Mouse (Mus musculus) embryo, embryonic 11.5 days (tissue): ENCODE data around the gene Hrh2.

Experiments
- DNase-seq: peaks from one replicate; pipeline ENCODE4 v3.0.0-alpha.2; 2012; ENCODE audit warnings: low read depth, low spot score

Hrh2 gene

DNA sequence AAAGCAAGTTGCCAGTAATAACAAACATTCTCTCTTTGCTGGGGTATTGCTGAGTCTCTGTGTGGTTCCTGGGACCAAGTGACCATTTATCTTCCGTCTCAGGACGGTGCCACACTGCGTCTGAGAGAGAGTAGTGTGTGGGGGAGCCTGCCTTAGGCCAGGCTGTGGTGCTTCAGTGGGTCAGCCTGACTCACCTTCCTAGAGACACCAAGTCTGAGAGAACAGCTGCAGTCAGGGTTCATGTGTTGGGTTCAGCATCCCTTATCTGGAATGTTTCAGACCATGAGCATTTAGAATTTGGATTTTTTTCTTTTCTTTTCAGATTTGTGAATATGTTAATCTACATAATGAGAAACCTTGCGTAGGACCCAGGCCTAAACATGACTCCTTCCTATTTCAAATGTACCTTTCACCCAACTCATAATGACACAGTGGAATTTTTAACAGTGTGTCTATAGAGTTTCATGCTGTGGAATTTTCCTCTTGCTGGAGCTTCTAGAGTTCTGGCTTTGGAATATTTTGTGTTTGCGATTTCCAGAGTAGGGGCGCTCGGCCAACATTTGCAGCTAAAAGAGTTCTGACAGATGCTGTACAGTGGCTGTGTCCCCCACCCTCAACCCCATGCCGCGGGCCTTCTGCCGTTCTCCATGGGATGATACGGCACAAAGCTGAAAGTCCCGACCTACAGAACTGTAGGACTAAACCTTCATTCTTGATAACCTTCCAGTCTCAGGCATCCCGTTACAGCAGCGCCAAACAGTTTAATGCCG lies 71.0 kb downstream of the Hrh2 start:
- no peak for DNase-seq

DNA sequence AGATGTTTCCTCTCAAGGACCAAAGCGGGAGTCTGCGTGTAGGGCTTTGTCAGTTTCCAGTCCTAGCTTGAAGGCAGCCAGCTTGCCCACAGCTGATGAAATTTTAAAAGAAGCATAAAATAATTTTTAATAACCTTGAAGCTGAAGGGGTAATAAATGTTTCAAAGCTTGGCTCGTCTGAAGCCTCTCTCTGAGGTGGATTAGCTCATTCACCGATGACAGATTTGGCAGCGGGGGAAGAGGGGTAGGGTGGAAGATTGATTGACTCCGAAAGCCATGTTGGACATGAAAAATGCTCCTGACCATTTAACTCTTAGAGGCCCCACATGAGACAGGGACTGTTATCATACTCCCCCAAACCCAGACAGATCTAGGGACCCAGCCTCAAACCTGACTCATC lies 71.7 kb downstream of the Hrh2 start:
- DNase-seq: no peak

DNA sequence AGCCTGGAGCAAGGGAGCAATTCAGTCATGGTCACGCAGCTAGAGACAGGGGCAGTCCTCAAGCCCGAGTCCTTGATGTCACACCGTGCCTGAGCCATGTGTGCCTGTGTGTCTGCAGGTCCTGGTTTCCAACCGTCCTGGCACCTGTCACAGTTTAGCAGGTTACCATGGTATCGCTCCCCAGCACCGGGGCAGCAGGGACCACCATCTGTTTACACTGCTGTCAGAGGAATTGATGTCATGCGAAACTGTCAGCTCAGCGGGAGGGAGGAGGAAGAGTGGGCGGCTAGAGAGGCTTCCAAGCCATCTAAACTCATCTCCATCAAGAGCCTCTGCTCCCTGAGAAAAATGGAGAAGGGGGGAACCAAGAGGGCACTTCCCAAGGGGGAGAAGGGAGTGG lies 74.5 kb downstream of the Hrh2 start:
- no peak for DNase-seq

DNA sequence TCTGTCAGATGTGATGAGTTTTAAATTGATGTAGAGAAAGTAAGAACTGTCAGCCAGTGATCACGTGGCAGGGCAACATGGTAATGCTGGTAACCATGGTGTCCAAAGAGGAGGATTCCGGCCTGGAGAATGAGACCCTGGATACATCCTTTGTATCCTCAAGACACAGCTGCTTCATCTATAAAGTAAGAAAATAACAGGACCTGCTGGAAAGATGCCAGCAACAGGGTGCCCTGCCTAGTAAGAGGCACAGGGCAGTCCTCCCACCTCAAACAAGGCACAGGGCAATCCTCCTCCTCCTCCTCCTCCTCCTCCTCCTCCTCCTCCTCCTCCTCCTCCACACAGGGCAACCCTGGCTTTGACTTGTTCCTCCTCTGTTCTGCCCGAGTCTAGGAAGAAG lies 77.2 kb downstream of the Hrh2 start:
- no peak for DNase-seq

DNA sequence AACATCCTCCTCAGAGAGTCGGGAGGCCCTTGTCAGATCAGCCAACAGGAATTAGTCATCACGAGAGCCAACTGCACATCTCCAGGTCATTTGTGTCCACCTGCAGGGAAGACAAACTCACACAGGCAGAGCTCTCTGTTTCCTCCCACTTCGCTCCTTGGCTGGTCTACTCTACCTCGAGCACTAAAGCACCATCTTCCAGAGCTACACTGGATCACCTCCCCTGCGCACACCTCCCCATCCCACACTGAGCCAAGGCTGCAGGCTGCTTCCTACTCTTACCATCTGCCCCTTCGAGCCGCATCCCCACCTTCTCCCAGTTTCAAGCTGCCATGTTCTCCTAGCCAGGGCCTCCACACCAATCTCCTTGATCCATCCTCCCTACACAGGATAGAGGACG lies 77.7 kb downstream of the Hrh2 start:
- no peak for DNase-seq

DNA sequence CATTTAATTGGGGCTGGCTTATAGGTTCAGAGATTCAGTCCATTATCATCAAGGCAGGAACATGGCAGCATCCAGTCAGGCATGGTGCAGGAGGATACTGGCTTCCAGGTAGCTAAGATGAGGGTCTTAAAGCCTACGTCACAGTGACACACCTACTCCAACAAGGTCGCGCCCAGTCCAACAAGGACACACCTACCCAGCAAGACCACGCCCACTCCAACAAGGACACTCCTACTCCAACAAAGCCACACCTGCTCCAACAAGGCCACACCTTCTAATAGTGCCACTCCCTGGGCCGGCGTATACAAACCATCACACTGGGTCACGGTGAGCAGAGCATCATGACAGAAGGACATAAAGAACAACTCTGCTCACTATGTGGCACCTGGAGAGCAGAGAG lies 80.1 kb downstream of the Hrh2 start:
- no peak for DNase-seq

DNA sequence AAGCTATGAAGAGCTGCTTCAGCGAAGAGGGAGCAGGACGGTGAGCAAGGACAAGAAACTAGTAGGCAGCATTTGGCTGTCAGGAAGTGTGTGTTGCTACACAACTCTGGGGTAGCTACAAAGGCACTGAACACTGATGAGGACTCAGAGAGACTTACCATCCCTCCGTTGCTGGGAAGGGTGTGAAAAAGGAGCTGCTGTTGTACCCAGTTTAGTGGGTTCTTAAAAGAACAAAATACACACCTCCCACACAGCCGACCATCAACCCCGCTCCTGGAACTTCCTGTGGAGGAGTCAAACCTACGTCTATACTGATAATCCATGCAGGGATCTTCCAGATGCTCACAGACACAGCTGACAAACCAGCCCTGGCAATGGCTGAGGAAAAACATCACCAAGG lies 85.5 kb downstream of the Hrh2 start:
- no peak for DNase-seq

DNA sequence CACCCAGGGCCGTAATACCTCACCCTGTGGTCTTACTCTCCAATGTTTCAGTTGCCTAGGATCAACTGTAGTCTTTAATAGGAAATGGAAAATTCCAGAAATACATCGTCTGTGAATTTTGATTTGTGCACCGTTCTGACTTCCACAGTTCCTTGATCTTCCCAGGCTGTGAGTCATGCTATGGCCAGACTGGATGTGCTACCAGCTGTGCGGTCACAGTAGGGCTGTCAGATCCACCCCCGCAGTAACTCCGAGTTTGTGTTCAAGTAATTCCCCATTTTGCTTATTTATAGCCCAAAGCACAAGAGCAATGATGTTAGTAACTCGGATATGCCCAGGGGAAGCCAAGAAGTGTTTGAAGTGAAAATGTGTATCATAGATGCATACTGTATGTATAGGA lies 88.4 kb downstream of the Hrh2 start:
- no peak for DNase-seq

DNA sequence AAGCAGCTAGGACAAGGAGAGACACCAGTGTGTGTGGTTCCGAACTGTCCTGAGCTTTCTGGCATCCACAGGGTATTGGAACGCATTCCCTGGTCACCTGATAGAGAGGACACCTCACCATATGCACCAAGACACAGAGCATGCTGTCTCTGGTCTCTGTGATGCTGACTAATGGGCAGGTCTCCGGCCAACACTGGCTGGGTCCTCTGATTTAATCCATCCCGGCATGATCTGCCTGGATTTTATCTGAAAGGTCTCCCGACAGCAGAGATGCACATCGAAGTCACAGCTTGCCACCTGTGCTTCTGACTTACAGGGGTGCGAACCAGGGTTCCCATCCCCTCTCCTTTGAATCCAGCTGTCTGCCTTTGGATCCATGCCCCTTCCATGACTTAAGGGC lies 89.2 kb downstream of the Hrh2 start:
- no peak for DNase-seq

DNA sequence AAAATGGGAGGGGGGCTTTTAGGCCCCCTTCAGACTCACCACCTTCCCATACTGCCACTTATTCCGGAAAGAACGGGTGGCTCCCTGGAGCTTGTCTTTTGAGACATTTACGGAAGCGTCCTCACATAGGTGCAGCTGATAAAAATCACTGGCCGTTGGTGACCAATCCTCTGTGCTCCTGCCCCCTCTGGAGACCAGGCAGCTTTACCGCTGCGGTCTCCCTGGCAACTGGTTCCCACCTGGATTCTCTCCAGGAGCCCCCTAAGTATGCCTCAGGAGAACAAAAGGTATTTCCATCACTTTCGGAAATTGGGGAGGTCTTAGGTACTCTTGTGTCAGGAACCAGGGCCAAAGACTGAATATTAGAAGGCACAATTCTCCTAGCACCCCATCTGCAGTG lies 89.7 kb downstream of the Hrh2 start:
- DNase-seq: no peak

DNA sequence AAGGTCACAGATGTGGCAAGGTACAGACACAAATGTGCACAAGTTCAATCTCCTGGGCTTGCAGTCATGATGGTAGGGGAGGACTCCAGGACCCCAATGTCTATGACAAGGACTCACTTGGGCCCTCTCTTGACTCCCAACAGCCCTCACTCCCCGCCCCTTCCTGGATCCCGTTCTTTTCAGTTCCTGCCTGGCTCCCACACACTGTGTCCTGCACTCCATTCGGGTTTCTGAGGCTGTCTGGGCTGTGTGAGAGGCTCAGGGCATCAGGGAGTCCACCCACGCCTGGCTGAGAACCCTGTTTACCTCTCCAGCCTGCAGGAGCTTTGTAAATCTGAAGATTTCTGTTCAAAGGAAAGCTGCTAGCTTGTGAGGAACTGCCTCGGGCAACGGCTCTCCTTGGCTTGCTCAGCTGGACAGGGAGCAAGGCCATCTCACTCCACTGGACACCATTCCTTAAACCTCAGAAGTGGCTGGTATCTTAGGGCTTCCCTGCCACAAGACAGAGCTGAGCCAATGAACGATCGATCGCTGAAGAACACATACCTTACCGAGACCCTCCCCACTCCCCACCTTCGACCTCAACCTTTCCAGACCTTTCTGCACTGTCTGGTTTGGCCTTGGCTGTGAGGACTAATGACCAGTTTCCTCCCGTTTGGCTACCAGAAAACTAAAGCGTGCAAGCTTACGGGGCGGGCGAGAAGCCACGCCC lies 90.4 kb downstream of the Hrh2 start:
- DNase-seq: no peak

DNA sequence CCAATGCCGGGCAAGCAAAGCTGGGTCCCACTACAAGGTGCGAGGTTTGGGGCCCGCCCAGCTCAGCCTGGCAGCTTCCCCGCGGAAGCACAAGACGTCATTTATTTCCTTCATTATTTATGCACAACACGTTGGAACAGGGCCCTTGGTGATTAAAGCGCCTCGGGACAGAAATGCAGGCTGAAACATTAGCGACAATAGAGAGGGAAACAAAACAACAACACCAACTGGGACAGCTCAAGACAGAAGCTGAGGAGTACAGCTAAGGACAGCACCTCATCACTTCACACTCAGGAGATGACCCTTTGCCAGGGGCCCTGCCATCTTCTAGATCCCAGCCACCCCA lies 90.9 kb downstream of the Hrh2 start:
- no peak for DNase-seq
